Mouse (Mus musculus): ENCODE data around the gene Hivep3.

DNA sequence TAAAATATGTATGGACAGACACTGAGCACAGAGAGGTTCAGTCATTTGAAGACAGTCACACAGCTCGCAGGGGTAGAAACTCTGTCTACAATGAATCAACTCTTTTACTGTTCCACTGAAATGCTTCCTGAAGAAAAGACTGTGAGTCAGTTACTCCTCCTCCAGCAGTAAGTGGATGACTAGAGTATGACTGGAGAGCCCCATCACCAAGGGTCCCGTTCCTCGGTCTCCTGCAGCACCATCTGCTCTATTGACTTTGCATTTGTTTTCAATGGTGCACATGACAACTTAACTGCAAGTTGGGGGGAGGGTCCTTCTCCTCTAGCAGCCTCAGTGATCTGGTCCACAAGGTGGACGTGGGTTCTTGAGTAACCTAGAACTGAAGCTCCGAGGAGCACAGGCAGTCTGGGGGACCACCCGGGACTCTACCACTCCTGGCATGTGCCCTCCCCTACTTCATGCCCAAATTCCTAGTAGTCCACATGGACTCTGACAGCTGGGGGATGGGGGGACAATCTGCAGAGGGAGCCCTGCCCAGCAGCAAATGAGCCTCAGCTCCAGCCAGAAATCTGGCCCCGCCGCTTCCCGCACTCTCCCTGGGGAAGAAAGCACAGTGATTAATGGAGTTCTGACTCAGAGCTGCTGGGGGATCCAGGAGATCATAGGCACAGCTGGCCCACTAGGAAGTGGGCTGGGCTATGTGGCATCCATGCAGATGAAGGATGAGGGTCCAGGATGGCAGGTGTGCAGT lies 333.4 kb downstream of the Hivep3 start:
- TF ChIP-seq CTCF (IDR thresholded peaks at IDR 0.05; ENCODE audit: borderline replicate concordance, extremely low read depth, insufficient read depth, insufficient read length) (no peak), POLR2A (IDR thresholded peaks at IDR 0.05; ENCODE audit: borderline replicate concordance, extremely low read depth, insufficient read depth, insufficient read length, poor library complexity, severe bottlenecking) (no peak)
